Mouse (Mus musculus) left cerebral cortex, adult 11 months (tissue): Measurements from ENCODE around the gene Kcnj6.

Experiments
- DNase-seq: peaks from one replicate; pipeline ENCODE4 v3.0.0; 2022; ENCODE audit warnings: low spot score

Gene Kcnj6

GRCm38 (mm10) chr16:94997340-94997849, at the start of gene Kcnj6:
Kcnj6 (minus strand) TSS chr16:94997701.
- DNase-seq = peak; percentile 47

GRCm38 (mm10) chr16:95009937-95010336, 12.4 kb upstream of the Kcnj6 start:
- no peak for DNase-seq

GRCm38 (mm10) chr16:95004599-95004998, 7.1 kb upstream of the Kcnj6 start:
- DNase-seq = no peak

GRCm38 (mm10) chr16:94999551-94999950, 2.0 kb upstream of the Kcnj6 start:
- DNase-seq = no peak

GRCm38 (mm10) chr16:94999019-94999418, 1.5 kb upstream of the Kcnj6 start:
- no peak for DNase-seq

- DNase-seq = no peak
Measured at GRCm38 (mm10) chr16:94996791-94997281, 665 bp downstream of the Kcnj6 start.

GRCm38 (mm10) chr16:94995542-94996131, 1.9 kb downstream of the Kcnj6 start:
- no peak for DNase-seq

GRCm38 (mm10) chr16:94994924-94995323, 2.6 kb downstream of the Kcnj6 start:
- no peak for DNase-seq

- DNase-seq = no peak
Measured at GRCm38 (mm10) chr16:94994148-94994547, 3.4 kb downstream of the Kcnj6 start.

- no peak for DNase-seq
Measured at GRCm38 (mm10) chr16:94990114-94990513, 7.4 kb downstream of the Kcnj6 start.

GRCm38 (mm10) chr16:94986731-94987130, 10.8 kb downstream of the Kcnj6 start:
- DNase-seq = no peak

GRCm38 (mm10) chr16:94984263-94984662, 13.2 kb downstream of the Kcnj6 start:
- DNase-seq = no peak

- DNase-seq = no peak
Measured at GRCm38 (mm10) chr16:94980374-94980773, 17.1 kb downstream of the Kcnj6 start.

- no peak for DNase-seq
Measured at GRCm38 (mm10) chr16:94979499-94979898, 18.0 kb downstream of the Kcnj6 start.

- DNase-seq = no peak
Measured at GRCm38 (mm10) chr16:94972080-94972855, 25.2 kb downstream of the Kcnj6 start.

GRCm38 (mm10) chr16:94968941-94969340, 28.6 kb downstream of the Kcnj6 start:
- no peak for DNase-seq

- no peak for DNase-seq
Measured at GRCm38 (mm10) chr16:94968472-94968871, 29.0 kb downstream of the Kcnj6 start.

- DNase-seq = no peak
Measured at GRCm38 (mm10) chr16:94957156-94957828, 40.2 kb downstream of the Kcnj6 start.

- no peak for DNase-seq
Measured at GRCm38 (mm10) chr16:94956410-94956809, 41.1 kb downstream of the Kcnj6 start.

- DNase-seq = no peak
Measured at GRCm38 (mm10) chr16:94953294-94953693, 44.2 kb downstream of the Kcnj6 start.

GRCm38 (mm10) chr16:94949172-94949571, 48.3 kb downstream of the Kcnj6 start:
- DNase-seq = no peak

GRCm38 (mm10) chr16:94946848-94947247, 50.7 kb downstream of the Kcnj6 start:
- DNase-seq = no peak

- DNase-seq = peak; percentile 26
Measured at GRCm38 (mm10) chr16:94932702-94933101, 64.8 kb downstream of the Kcnj6 start.
